ENCODE assay signal across 8 mouse cellular contexts in the genomic region with DNA sequence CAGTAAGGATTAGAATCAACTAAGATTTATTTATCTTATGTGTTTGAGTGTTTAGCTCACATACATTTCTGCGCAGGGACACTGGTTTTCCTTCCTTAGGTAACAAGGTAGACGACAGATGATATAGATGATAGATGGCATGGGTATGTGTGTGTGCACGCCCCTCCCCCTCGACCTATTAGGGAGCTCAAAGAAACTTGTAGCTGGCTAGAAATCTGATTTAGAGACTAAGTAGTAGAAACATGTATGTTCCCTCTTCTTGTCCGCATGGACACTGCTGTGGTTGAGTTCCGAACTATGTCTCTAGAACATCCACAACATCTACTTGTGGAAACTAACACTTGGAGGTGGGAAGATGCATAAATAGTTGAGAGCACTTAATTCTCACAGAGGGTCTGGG. TPM values are rescaled to one million over a fixed set of nuclear protein-coding genes. Genes with fewer than 3 reads are reported as not detected.
DNase-seq lines count a peak whose midpoint lies in the region; ATAC-seq and TF ChIP-seq lines count a peak whose summit lies in the region.

No protein-coding gene starts in this region.

- 54% methylated on average over 6 of the region's 6 CpGs for WGBS in heart, embryonic 15.5 days
- WGBS in hindbrain, embryonic 10.5 days = 72% methylated on average over 6 of the region's 6 CpGs
- WGBS in midbrain, embryonic 12.5 days = 74% methylated on average over 6 of the region's 6 CpGs

- 0 out of 2 replicates have a peak overlapping the region, but pooled peaks have one; percentile 55 for H3K9ac ChIP-seq in heart, embryonic 15.5 days
- H3K9ac ChIP-seq in midbrain, embryonic 12.5 days (replicated peaks) = no peak overlapping the region

- no peak for DNase-seq in heart, adult 8-10 months (ENCODE audit: low spot score)
- no peak for DNase-seq in G1E (ENCODE audit: low spot score)
- no peak for DNase-seq in hindbrain, embryonic 10.5 days (ENCODE audit: low spot score)
- no peak for DNase-seq in embryo, embryonic 10 days (ENCODE audit: low spot score)
- no peak for DNase-seq in embryo, embryonic 10.5 days (ENCODE audit: low spot score)
- no peak for DNase-seq in urinary bladder, postnatal 14 days (ENCODE audit: low spot score)

- peak overlapping the region; percentile 70 for H3K4me2 ChIP-seq in heart, embryonic 15.5 days
- H3K4me2 ChIP-seq in midbrain, embryonic 12.5 days (replicated peaks) = peak overlapping the region; percentile 61

- ATAC-seq in heart, embryonic 15.5 days (replicated peaks; ENCODE audit: insufficient number of reproducible peaks, insufficient read depth, low FRiP score, low read depth) = no peak
- no peak for ATAC-seq in G1E (ENCODE audit: extremely low read depth, insufficient number of reproducible peaks, low FRiP score, poor library complexity, severe bottlenecking)
- ATAC-seq in midbrain, embryonic 12.5 days (ENCODE audit: low FRiP score, low read depth) = no peak; the same call in 1 of the 2 replicates

- no peaks in the 10 kb centered on the region for H3K27me3 ChIP-seq in heart, embryonic 15.5 days
- no peaks in the 10 kb centered on the region for H3K27me3 ChIP-seq in G1E (ENCODE audit: insufficient read depth, low read length)
- 0 out of 2 replicates have a peak, but pooled peaks cover under 1% of the 10 kb centered on the region for H3K27me3 ChIP-seq in hindbrain, embryonic 10.5 days (ENCODE audit: insufficient read depth, poor library complexity, severe bottlenecking)
- H3K27me3 ChIP-seq in midbrain, embryonic 12.5 days = no peaks in the 10 kb centered on the region

- H3K4me3 ChIP-seq in heart, embryonic 15.5 days = peak overlapping the region; percentile 59
- H3K4me3 ChIP-seq in G1E (ENCODE audit: low read depth, low read length) = peak overlapping the region; percentile 73
- peak overlapping the region; percentile 52 for H3K4me3 ChIP-seq in hindbrain, embryonic 10.5 days
- peak overlapping the region; percentile 44 for H3K4me3 ChIP-seq in midbrain, embryonic 12.5 days

- H3K27ac ChIP-seq in heart, embryonic 15.5 days = no peak overlapping the region
- peak overlapping the region; percentile 75; the same call in 1 of the 2 replicates for H3K27ac ChIP-seq in hindbrain, embryonic 10.5 days
- H3K27ac ChIP-seq in midbrain, embryonic 12.5 days (replicated peaks) = no peak overlapping the region

- H3K4me1 ChIP-seq in heart, embryonic 15.5 days (replicated peaks) = no peaks in the 10 kb centered on the region
- peaks cover 12% of the 10 kb centered on the region; the same call in 1 of the 2 replicates for H3K4me1 ChIP-seq in G1E (ENCODE audit: insufficient read depth, low read depth, low read length)
- H3K4me1 ChIP-seq in hindbrain, embryonic 10.5 days (replicated peaks) = no peaks in the 10 kb centered on the region
- 0 out of 2 replicates have a peak, but pooled peaks cover 3% of the 10 kb centered on the region for H3K4me1 ChIP-seq in midbrain, embryonic 12.5 days

- H3K36me3 ChIP-seq in heart, embryonic 15.5 days = no peaks in the 10 kb centered on the region
- no peaks in the 10 kb centered on the region for H3K36me3 ChIP-seq in G1E (replicated peaks)
- no peaks in the 10 kb centered on the region for H3K36me3 ChIP-seq in hindbrain, embryonic 10.5 days
- no peaks in the 10 kb centered on the region for H3K36me3 ChIP-seq in midbrain, embryonic 12.5 days

- TF ChIP-seq CTCF in G1E (IDR thresholded peaks at IDR 0.05; ENCODE audit: low read depth, low read length) = no peak

- H3K9me3 ChIP-seq in heart, embryonic 15.5 days (replicated peaks) = no peaks in the 10 kb centered on the region
- H3K9me3 ChIP-seq in G1E (replicated peaks) = no peaks in the 10 kb centered on the region
- no peaks in the 10 kb centered on the region for H3K9me3 ChIP-seq in hindbrain, embryonic 10.5 days
- H3K9me3 ChIP-seq in midbrain, embryonic 12.5 days = no peaks in the 10 kb centered on the region

RNA-seq across cellular contexts. Expression of a gene that starts 46.5 kb away (rescaled TPM):
- 0.30 and 0.55 TPM in 2 replicates for polyA plus RNA-seq in heart, embryonic 15.5 days (2015; fragmentation: Nextera tagmentation; extraction: Ambion mirVana)
- under 1 TPM; 0.34 to 0.63 (median 0.63) TPM for total RNA-seq in heart, adult 8-10 months (2022)
- total RNA-seq in G1E (2014; fragmentation: Nextera tagmentation) (0.15 and 0.75 TPM in 2 replicates), G1E (2017) (0.55 and 0.81 TPM in 2 replicates)
- polyA plus RNA-seq in G1E (2012) = 0.10 and 0.17 TPM in 2 replicates
- polyA plus RNA-seq in hindbrain, embryonic 10.5 days (2016; fragmentation: Nextera tagmentation; extraction: Ambion mirVana) = 0.56 and 0.90 TPM in 2 replicates
- polyA plus RNA-seq in midbrain, embryonic 12.5 days (2016; fragmentation: Nextera tagmentation; extraction: Ambion mirVana) = 1.3 and 1.9 TPM in 2 replicates
